Mouse (Mus musculus): ENCODE measurements around the gene Treh. TPM values are rescaled to one million over a fixed set of nuclear protein-coding genes. Genes with fewer than 3 reads are reported as not detected.

Treh gene
- total RNA-seq, 2 experiments from 2014 or later, result not detected

- no peak for DNase-seq (ENCODE audit: extremely low spot score in 1 of 2, low spot score in 1 of 2)
These were observed 655 bp upstream of the Treh start for GRCm38 (mm10) chr9:44672291-44672865.

- DNase-seq (ENCODE audit: extremely low spot score in 1 of 2, low spot score in 1 of 2), result no peak
These were observed 5.3 kb downstream of the Treh start for GRCm38 (mm10) chr9:44678288-44678871.

- DNase-seq (ENCODE audit: extremely low spot score in 1 of 2, low spot score in 1 of 2), result no peak
These were observed 6.5 kb downstream of the Treh start for GRCm38 (mm10) chr9:44679565-44679964.

GRCm38 (mm10) chr9:44683046-44683445 lies 10.0 kb downstream of the Treh start:
- no peak for DNase-seq (ENCODE audit: extremely low spot score in 1 of 2, low spot score in 1 of 2)

GRCm38 (mm10) chr9:44685346-44686330 lies 12.6 kb downstream of the Treh start:
- DNase-seq (ENCODE audit: extremely low spot score in 1 of 2, low spot score in 1 of 2), result peak; percentile 67 to 84

GRCm38 (mm10) chr9:44686638-44687037 lies 13.6 kb downstream of the Treh start:
- no peak for DNase-seq (ENCODE audit: extremely low spot score in 1 of 2, low spot score in 1 of 2)

GRCm38 (mm10) chr9:44688013-44688412 lies 15.0 kb downstream of the Treh start:
- no peak for DNase-seq (ENCODE audit: extremely low spot score in 1 of 2, low spot score in 1 of 2)

- no peak for DNase-seq (ENCODE audit: extremely low spot score in 1 of 2, low spot score in 1 of 2)
These were observed 17.6 kb downstream of the Treh start for GRCm38 (mm10) chr9:44690641-44691040.

- DNase-seq (ENCODE audit: extremely low spot score in 1 of 2, low spot score in 1 of 2), result peak; percentile 27 to 28
These were observed 18.9 kb downstream of the Treh start for GRCm38 (mm10) chr9:44691671-44692520.

GRCm38 (mm10) chr9:44693071-44693470 lies 20.0 kb downstream of the Treh start:
- no peak for DNase-seq (ENCODE audit: extremely low spot score in 1 of 2, low spot score in 1 of 2)

- DNase-seq (ENCODE audit: extremely low spot score in 1 of 2, low spot score in 1 of 2), result no peak
These were observed 24.8 kb downstream of the Treh start for GRCm38 (mm10) chr9:44697866-44698265.

GRCm38 (mm10) chr9:44699196-44699595 lies 26.2 kb downstream of the Treh start:
- DNase-seq (ENCODE audit: extremely low spot score in 1 of 2, low spot score in 1 of 2), result no peak

- no peak for DNase-seq (ENCODE audit: extremely low spot score in 1 of 2, low spot score in 1 of 2)
These were observed 26.7 kb downstream of the Treh start for GRCm38 (mm10) chr9:44699730-44700129.

GRCm38 (mm10) chr9:44707749-44708428 lies 34.9 kb downstream of the Treh start:
- DNase-seq (ENCODE audit: extremely low spot score in 1 of 2, low spot score in 1 of 2), result no peak

GRCm38 (mm10) chr9:44708429-44708765 lies 35.4 kb downstream of the Treh start:
- no peak for DNase-seq (ENCODE audit: extremely low spot score in 1 of 2, low spot score in 1 of 2)

GRCm38 (mm10) chr9:44708925-44709324 lies 35.9 kb downstream of the Treh start:
- no peak for DNase-seq (ENCODE audit: extremely low spot score in 1 of 2, low spot score in 1 of 2)

GRCm38 (mm10) chr9:44709600-44709999 lies 36.6 kb downstream of the Treh start:
- DNase-seq (ENCODE audit: extremely low spot score in 1 of 2, low spot score in 1 of 2), result no peak

- DNase-seq (ENCODE audit: extremely low spot score in 1 of 2, low spot score in 1 of 2), result no peak
These were observed 37.2 kb downstream of the Treh start for GRCm38 (mm10) chr9:44710213-44710612.

- DNase-seq (ENCODE audit: extremely low spot score in 1 of 2, low spot score in 1 of 2), result no peak
These were observed 38.6 kb downstream of the Treh start for GRCm38 (mm10) chr9:44711602-44712001.

- DNase-seq (ENCODE audit: extremely low spot score in 1 of 2, low spot score in 1 of 2), result no peak
These were observed 40.0 kb downstream of the Treh start for GRCm38 (mm10) chr9:44713080-44713479.
